Mouse (Mus musculus): ENCODE results near the gene Fnbp1l. TPM values are rescaled to one million over a fixed set of nuclear protein-coding genes. Genes with fewer than 3 reads are reported as not detected.

Gene Fnbp1l
- polyA plus RNA-seq, 1 experiment from 2014 or later: 117 TPM

GRCm38 (mm10) chr3:122506343-122506916 is 113.1 kb downstream of the Fnbp1l start:
- no peak for TF ChIP-seq CTCF (IDR thresholded peaks at IDR 0.05)
- ChIA-PET CTCF (interaction anchor here (1.0 to 1.2 kb wide), 3 partner anchors 12 to 110 kb away, joined by 3 read pairs; no protein-coding TSS in a partner anchor), POLR2A (interaction anchor here (1.1 kb wide), 1 partner anchor 16 kb away, joined by 3 read pairs; no protein-coding TSS in a partner anchor)
- DNase-seq (ENCODE audit: low read depth, low spot score) (no peak), ATAC-seq (no peak)
- in situ Hi-C loops (cut with MboI; ENCODE audit: low pct_unique_long_range_greater_than_20kb): no loop called here
- no peaks in the 10 kb centered on the region for H3K27me3 ChIP-seq

DNA sequence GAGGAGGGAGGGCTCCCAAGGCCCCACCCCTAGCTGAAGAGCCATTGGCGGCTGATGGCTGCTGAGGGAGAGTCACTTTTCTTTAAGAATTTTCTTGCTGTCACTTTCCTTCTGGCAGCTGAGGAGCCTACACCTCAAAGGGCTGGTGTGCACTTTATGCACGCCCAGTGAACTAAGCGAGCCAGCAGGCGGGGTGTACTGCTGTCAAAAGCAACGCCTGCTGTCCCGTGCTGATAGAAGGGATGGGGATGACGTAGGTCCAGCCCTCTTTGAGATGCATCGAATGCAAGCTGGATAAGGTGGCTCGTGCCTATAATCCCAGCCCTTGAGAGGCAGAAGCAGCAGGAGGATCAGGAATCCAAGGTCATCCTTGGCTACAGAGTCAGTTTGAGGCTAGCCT is 118.6 kb downstream of the Fnbp1l start:
- DNase-seq (ENCODE audit: low read depth, low spot score) (no peak), ATAC-seq (no peak)
- H3K27me3 ChIP-seq: no peaks in the 10 kb centered on the region
- POLR2A ChIA-PET: no interaction called here
- TF ChIP-seq CTCF (IDR thresholded peaks at IDR 0.05): no peak
- CTCF ChIA-PET: interaction anchor here (1.5 to 4.1 kb wide), 5 partner anchors 11 to 116 kb away, joined by 5 to 24 read pairs (median 10); no protein-coding TSS in a partner anchor
- in situ Hi-C loops (cut with MboI; ENCODE audit: low pct_unique_long_range_greater_than_20kb): no loop called here

GRCm38 (mm10) chr3:122499647-122500046 is 119.9 kb downstream of the Fnbp1l start:
- in situ Hi-C loops (cut with MboI; ENCODE audit: low pct_unique_long_range_greater_than_20kb): no loop called here
- H3K27me3 ChIP-seq: no peaks in the 10 kb centered on the region
- POLR2A ChIA-PET: interaction anchor here (0.7 to 1.9 kb wide), 2 partner anchors 9 to 103 kb away, joined by 5 to 6 read pairs; no protein-coding TSS in a partner anchor
- TF ChIP-seq CTCF (IDR thresholded peaks at IDR 0.05): no peak
- DNase-seq (ENCODE audit: low read depth, low spot score): no peak
- ATAC-seq: no peak
- CTCF ChIA-PET: interaction anchor here (0.8 to 4.1 kb wide), 10 partner anchors 10 to 330 kb away, joined by 3 to 24 read pairs (median 6); no protein-coding TSS in a partner anchor

GRCm38 (mm10) chr3:122498528-122498927 is 121.0 kb downstream of the Fnbp1l start:
- ChIA-PET POLR2A (interaction anchor here (1.0 to 1.9 kb wide), 2 partner anchors 10 to 15 kb away, joined by 3 to 6 read pairs; no protein-coding TSS in a partner anchor), CTCF (interaction anchor here (1.3 to 4.1 kb wide), 7 partner anchors 9 to 329 kb away, joined by 3 to 24 read pairs (median 5); no protein-coding TSS in a partner anchor)
- in situ Hi-C loops (cut with MboI; ENCODE audit: low pct_unique_long_range_greater_than_20kb): no loop called here
- no peaks in the 10 kb centered on the region for H3K27me3 ChIP-seq
- TF ChIP-seq CTCF (IDR thresholded peaks at IDR 0.05): no peak
- no peak for DNase-seq (ENCODE audit: low read depth, low spot score)
- ATAC-seq: peak; percentile 52

DNA sequence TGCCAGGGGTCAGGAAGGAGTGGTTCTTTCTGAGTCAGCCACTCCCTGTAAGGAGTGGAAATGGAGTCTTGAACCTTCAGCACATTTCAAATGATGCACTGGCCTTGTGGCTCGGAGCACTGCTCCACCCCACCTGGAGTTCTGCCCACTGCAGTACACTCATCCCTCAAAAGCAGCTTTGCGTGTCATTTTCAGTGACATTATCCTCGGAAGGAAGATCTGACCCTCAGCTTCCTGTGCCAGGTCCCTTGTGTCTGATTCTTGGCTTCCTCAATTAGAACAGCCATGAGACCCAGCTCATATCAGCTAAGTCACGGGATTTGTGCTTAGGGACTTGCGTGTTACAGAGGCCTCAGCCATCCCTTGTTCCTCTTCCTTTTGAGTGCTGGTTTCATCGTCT is 121.6 kb downstream of the Fnbp1l start:
- ChIA-PET CTCF (interaction anchor here (1.6 to 4.1 kb wide), 3 partner anchors 9 to 328 kb away, joined by 3 to 24 read pairs (median 13); no protein-coding TSS in a partner anchor), POLR2A (interaction anchor here (0.8 to 1.9 kb wide), 3 partner anchors 11 to 21 kb away, joined by 3 to 6 read pairs (median 3); no protein-coding TSS in a partner anchor)
- TF ChIP-seq CTCF (IDR thresholded peaks at IDR 0.05): no peak
- DNase-seq (ENCODE audit: low read depth, low spot score) (no peak), ATAC-seq (no peak)
- H3K27me3 ChIP-seq: no peaks in the 10 kb centered on the region
- in situ Hi-C loops (cut with MboI; ENCODE audit: low pct_unique_long_range_greater_than_20kb): no loop called here

DNA sequence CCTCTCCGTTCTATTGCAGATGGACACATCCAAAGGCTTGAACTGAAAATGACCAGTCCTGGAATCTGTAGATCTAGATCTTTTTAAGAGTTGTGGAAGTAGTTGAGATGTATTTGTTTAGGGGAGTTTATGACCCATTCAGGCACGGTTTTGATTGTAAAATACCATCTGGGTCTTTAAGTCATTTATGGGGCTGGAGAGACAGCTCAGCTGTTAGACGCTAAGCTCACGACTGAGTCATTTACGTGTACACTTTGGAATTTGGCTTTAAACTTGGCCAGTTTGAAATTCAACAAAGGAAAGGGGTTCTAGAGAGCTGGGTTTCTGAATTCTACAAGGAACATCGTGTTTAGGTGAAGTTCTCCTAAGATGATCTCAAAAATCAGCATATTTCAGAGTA is 124.8 kb downstream of the Fnbp1l start:
- TF ChIP-seq CTCF (IDR thresholded peaks at IDR 0.05): no peak
- DNase-seq (ENCODE audit: low read depth, low spot score) (no peak), ATAC-seq (peak; percentile 41)
- H3K27me3 ChIP-seq: no peaks in the 10 kb centered on the region
- ChIA-PET CTCF (interaction anchor here (1.4 to 2.9 kb wide), 4 partner anchors 9 to 21 kb away, joined by 3 to 10 read pairs (median 4); no protein-coding TSS in a partner anchor), POLR2A (no interaction called here)
- in situ Hi-C loops (cut with MboI; ENCODE audit: low pct_unique_long_range_greater_than_20kb): no loop called here

DNA sequence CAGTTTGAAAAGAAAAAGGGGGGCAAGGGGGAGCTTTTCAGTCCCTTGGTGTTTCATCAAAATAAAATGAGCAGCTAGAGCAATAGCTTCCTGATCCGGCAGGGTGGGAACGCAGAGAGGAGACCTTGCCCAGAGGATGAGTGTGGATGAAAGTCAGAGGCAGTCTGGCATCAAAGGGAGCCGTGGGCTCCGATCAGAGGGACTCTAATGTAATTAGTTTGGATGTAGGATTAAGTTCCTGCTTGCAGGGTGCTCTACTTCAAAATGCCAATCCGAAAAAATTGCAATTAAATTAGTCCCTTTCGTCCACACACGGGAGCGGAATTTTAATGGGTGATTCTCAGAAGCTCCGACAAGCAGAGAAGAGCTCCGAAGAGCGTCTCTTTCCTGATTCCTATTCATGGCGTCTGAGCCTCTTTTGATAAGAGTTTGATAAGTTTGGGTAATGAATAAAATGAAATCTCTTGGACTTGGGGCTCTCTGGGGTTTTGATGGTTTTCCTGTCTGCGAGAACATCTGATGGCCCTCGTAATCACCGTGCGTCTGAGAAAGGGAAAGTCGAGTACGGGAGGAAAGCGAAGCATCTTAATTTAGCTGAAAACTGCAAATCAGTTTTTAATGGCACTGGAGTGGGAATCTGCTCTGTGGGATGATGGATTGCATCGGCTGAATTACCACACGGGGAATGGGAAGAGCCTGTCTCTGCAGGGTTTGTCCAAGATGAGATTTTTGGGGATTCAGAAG is 126.5 kb downstream of the Fnbp1l start:
- POLR2A ChIA-PET: no interaction called here
- no peak for ATAC-seq
- CTCF ChIA-PET: interaction anchor here (1.0 to 2.9 kb wide), 4 partner anchors 8 to 19 kb away, joined by 3 to 10 read pairs (median 4); no protein-coding TSS in a partner anchor
- DNase-seq (ENCODE audit: low read depth, low spot score): no peak
- in situ Hi-C loops (cut with MboI; ENCODE audit: low pct_unique_long_range_greater_than_20kb): no loop called here
- no peak for TF ChIP-seq CTCF (IDR thresholded peaks at IDR 0.05)
- no peaks in the 10 kb centered on the region for H3K27me3 ChIP-seq

- DNase-seq (ENCODE audit: low read depth, low spot score): no peak
- in situ Hi-C loops (cut with MboI; ENCODE audit: low pct_unique_long_range_greater_than_20kb): no loop called here
- POLR2A ChIA-PET: no interaction called here
- CTCF ChIA-PET: no interaction called here
- no peak for TF ChIP-seq CTCF (IDR thresholded peaks at IDR 0.05)
- ATAC-seq: no peak
- H3K27me3 ChIP-seq: no peaks in the 10 kb centered on the region
Measured at GRCm38 (mm10) chr3:122492006-122492405, 127.5 kb downstream of the Fnbp1l start.

DNA sequence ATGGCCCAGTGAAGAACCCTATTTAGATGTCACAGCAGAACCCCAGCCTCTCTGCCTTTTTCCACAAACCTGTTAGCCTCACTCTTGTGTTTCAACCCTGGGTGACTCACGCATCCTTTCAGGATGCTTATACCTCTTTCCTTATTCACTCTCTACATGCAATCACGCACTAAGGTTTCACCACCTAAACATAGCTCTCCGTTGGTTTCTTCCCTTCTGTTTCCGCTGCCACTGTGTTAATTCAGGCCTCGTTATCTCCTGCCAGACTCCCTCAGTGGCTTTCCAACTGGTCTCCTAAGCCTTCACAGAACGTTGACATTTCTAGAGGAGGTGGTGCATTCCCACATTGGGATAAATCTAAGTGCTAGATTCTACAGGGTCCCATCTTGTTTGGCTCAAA is 128.9 kb downstream of the Fnbp1l start:
- ATAC-seq (no peak), DNase-seq (ENCODE audit: low read depth, low spot score) (no peak)
- ChIA-PET CTCF (interaction anchor here (1.7 to 3.8 kb wide), 4 partner anchors 9 to 19 kb away, joined by 4 to 24 read pairs (median 11); no protein-coding TSS in a partner anchor), POLR2A (interaction anchor here (0.7 to 1.0 kb wide), 3 partner anchors 8 to 284 kb away, joined by 3 to 4 read pairs (median 3); no protein-coding TSS in a partner anchor)
- H3K27me3 ChIP-seq: no peaks in the 10 kb centered on the region
- in situ Hi-C loops (cut with MboI; ENCODE audit: low pct_unique_long_range_greater_than_20kb): no loop called here
- no peak for TF ChIP-seq CTCF (IDR thresholded peaks at IDR 0.05)

Other genes with a start within 250 kb of the Fnbp1l start
- gene Pde5a, start 109.2 kb upstream of the Fnbp1l start, polyA plus RNA-seq (2021): 0.90 TPM

All from Patski (cell line).